Mouse (Mus musculus): ENCODE results near the gene Fcrl6. TPM values are rescaled to one million over a fixed set of nuclear protein-coding genes. Genes with fewer than 3 reads are reported as not detected.

Fcrl6 gene
- total and polyA plus RNA-seq, 3 experiments = not detected

DNA sequence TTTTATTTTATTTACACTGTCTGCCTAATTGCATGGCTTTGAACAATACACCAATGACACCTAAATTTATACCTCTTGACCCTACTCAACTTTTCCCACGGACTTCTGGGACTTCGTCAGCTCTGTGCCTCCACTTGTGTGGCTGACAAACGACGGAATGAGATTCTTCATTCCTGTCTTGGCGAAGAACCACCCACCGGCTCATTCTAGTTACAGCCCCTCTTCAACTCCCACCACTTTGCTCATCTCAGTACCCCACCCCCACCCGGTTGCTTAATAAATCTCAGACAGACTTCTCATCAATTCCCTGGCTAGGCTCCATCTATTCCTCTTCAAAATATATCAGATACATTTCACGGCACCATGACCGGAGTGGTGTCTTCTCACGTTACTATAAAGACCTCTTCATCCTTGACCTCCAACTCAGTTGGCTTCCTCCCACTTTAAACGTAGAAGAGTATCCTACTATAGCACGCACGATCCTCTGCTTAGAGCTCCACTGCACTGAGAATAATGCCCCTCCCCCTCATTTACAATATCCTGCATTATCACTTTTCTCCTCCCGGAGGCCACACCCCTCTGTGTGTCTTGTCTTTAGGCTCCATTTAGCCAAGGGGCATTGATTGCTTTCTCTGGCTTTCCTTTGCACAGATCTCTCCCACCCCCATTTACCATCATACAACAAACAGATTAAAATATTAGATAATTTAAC is 15.2 kb upstream of the Fcrl6 start:
- H3K9ac ChIP-seq (ENCODE audit: insufficient read depth, low read depth) = no peak overlapping the region
- no peak overlapping the region for H3K4me2 ChIP-seq (ENCODE audit: insufficient read depth, low read depth, poor library complexity, severe bottlenecking)
- in situ Hi-C loops (cut with MboI; ENCODE audit: low pct_ligation_motif_present, low pct_unique_long_range_greater_than_20kb, low sequenced_read_pairs) (loop anchor here (25.0 kb wide), 1 partner anchor 205 kb away; no protein-coding TSS in a partner anchor), dilution Hi-C loops (cut with MboI; ENCODE audit: extremely low pct_ligation_motif_present, extremely low pct_unique_long_range_greater_than_20kb, low sequenced_read_pairs) (no loop called here)
- DNase-seq (ENCODE audit: extremely low read depth) = no peak
- no peaks in the 10 kb centered on the region for H3K4me1 ChIP-seq (ENCODE audit: control insufficient read depth in 1 of 2, insufficient read depth in 2 of 2)
- no peak overlapping the region for H3K27ac ChIP-seq (ENCODE audit: insufficient read depth, low read depth)
- TF ChIP-seq CHD2 (IDR thresholded peaks at IDR 0.05; ENCODE audit: low read length) (no peak), MXI1 (IDR thresholded peaks at IDR 0.05; ENCODE audit: low read depth, low read length) (no peak)
- no peak overlapping the region for H3K4me3 ChIP-seq (replicated peaks in 1 of 3; ENCODE audit: low read depth in 2 of 3, low read length in 2 of 3, poor library complexity in 1 of 3)
- no peaks in the 10 kb centered on the region for H3K79me2 ChIP-seq (replicated peaks; ENCODE audit: control insufficient read depth, extremely low read depth, insufficient read depth, poor library complexity, severe bottlenecking)
- H3K36me3 ChIP-seq (replicated peaks in 1 of 2; ENCODE audit: control insufficient read depth in 1 of 2, insufficient read depth in 1 of 2, low read length in 1 of 2) = no peaks in the 10 kb centered on the region
- H3K27me3 ChIP-seq (replicated peaks) = peaks cover 3% of the 10 kb centered on the region
- H3K9me3 ChIP-seq (replicated peaks; ENCODE audit: low read length) = no peaks in the 10 kb centered on the region

GRCm38 (mm10) chr1:172616537-172617300 is 14.4 kb upstream of the Fcrl6 start:
- DNase-seq (ENCODE audit: extremely low read depth) = no peak
- H3K4me2 ChIP-seq (ENCODE audit: insufficient read depth, low read depth, poor library complexity, severe bottlenecking) = no peak overlapping the region
- dilution Hi-C loops (cut with MboI; ENCODE audit: extremely low pct_ligation_motif_present, extremely low pct_unique_long_range_greater_than_20kb, low sequenced_read_pairs) = no loop called here

GRCm38 (mm10) chr1:172615412-172615811 is 13.1 kb upstream of the Fcrl6 start:
- Histone ChIP-seq H3K4me3 (replicated peaks in 1 of 3; ENCODE audit: low read depth in 2 of 3, low read length in 2 of 3, poor library complexity in 1 of 3) (no peak overlapping the region), H3K9me3 (replicated peaks; ENCODE audit: low read length) (no peaks in the 10 kb centered on the region), H3K4me1 (ENCODE audit: control insufficient read depth in 1 of 2, insufficient read depth in 2 of 2) (no peaks in the 10 kb centered on the region), H3K27me3 (replicated peaks) (peaks cover 15% of the 10 kb centered on the region), H3K27ac (ENCODE audit: insufficient read depth, low read depth) (no peak overlapping the region), H3K9ac (ENCODE audit: insufficient read depth, low read depth) (no peak overlapping the region), H3K36me3 (replicated peaks in 1 of 2; ENCODE audit: control insufficient read depth in 1 of 2, insufficient read depth in 1 of 2, low read length in 1 of 2) (no peaks in the 10 kb centered on the region), H3K79me2 (replicated peaks; ENCODE audit: control insufficient read depth, extremely low read depth, insufficient read depth, poor library complexity, severe bottlenecking) (no peaks in the 10 kb centered on the region), H3K4me2 (ENCODE audit: insufficient read depth, low read depth, poor library complexity, severe bottlenecking) (no peak overlapping the region)
- DNase-seq (ENCODE audit: extremely low read depth) = no peak
- dilution Hi-C loops (cut with MboI; ENCODE audit: extremely low pct_ligation_motif_present, extremely low pct_unique_long_range_greater_than_20kb, low sequenced_read_pairs) = no loop called here
- in situ Hi-C loops (cut with MboI; ENCODE audit: low pct_ligation_motif_present, low pct_unique_long_range_greater_than_20kb, low sequenced_read_pairs) = loop anchor here (25.0 kb wide), 1 partner anchor 203 kb away; no protein-coding TSS in a partner anchor
- TF ChIP-seq ZNF384 (IDR thresholded peaks at IDR 0.05; ENCODE audit: low read depth, low read length) = no peak
- no peak for TF ChIP-seq E2F4 (IDR thresholded peaks at IDR 0.05; ENCODE audit: insufficient replicate concordance, low read depth, low read length)
- no peak for TF ChIP-seq ZMIZ1 (IDR thresholded peaks at IDR 0.05; ENCODE audit: low read depth, low read length)
- TF ChIP-seq MAZ (IDR thresholded peaks at IDR 0.05; ENCODE audit: low read depth, low read length) = no peak
- no peak for TF ChIP-seq NELFE (IDR thresholded peaks at IDR 0.05; ENCODE audit: low read depth, low read length)
- no peak for TF ChIP-seq CTCF (conservative IDR thresholded peaks at IDR 0.05 in 1 of 2, IDR thresholded peaks at IDR 0.05 in 1 of 2; ENCODE audit: low read depth in 2 of 2, low read length in 2 of 2)
- no peak for TF ChIP-seq PAX5 (IDR thresholded peaks at IDR 0.05; ENCODE audit: low read length)
- no peak for TF ChIP-seq ZKSCAN1 (IDR thresholded peaks at IDR 0.05; ENCODE audit: borderline replicate concordance, low read depth, low read length)
- TF ChIP-seq ZC3H11A (IDR thresholded peaks at IDR 0.05; ENCODE audit: low read depth, low read length) = no peak
- TF ChIP-seq BHLHE40 (IDR thresholded peaks at IDR 0.05; ENCODE audit: low read depth, low read length) = no peak
- TF ChIP-seq SMC3 (IDR thresholded peaks at IDR 0.05; ENCODE audit: low read depth, low read length) = no peak
- TF ChIP-seq POLR2A (IDR thresholded peaks at IDR 0.05; ENCODE audit: low read depth, low read length) = no peak
- TF ChIP-seq RAD21 (IDR thresholded peaks at IDR 0.05; ENCODE audit: low read depth, low read length) = no peak
- no peak for TF ChIP-seq GABPA (IDR thresholded peaks at IDR 0.05; ENCODE audit: insufficient replicate concordance, low read depth, low read length)
- no peak for TF ChIP-seq USF1 (IDR thresholded peaks at IDR 0.05; ENCODE audit: low read depth, low read length)

More at GRCm38 (mm10) chr1:172616537-172617300, 14.4 kb upstream of the Fcrl6 start:
- H3K9ac ChIP-seq (ENCODE audit: insufficient read depth, low read depth) = no peak overlapping the region
- H3K27me3 ChIP-seq (replicated peaks) = peaks cover 6% of the 10 kb centered on the region
- no peaks in the 10 kb centered on the region for H3K36me3 ChIP-seq (replicated peaks in 1 of 2; ENCODE audit: control insufficient read depth in 1 of 2, insufficient read depth in 1 of 2, low read length in 1 of 2)
- no peaks in the 10 kb centered on the region for H3K9me3 ChIP-seq (replicated peaks; ENCODE audit: low read length)
- no peak for TF ChIP-seq ELF1 (IDR thresholded peaks at IDR 0.05; ENCODE audit: low read depth, low read length)
- TF ChIP-seq POLR2A (IDR thresholded peaks at IDR 0.05; ENCODE audit: low read depth, low read length) = no peak
- no peak for TF ChIP-seq SMC3 (IDR thresholded peaks at IDR 0.05; ENCODE audit: low read depth, low read length)
- TF ChIP-seq ZKSCAN1 (IDR thresholded peaks at IDR 0.05; ENCODE audit: borderline replicate concordance, low read depth, low read length) = no peak
- no peak for TF ChIP-seq MYC (IDR thresholded peaks at IDR 0.05; ENCODE audit: low read depth, low read length)
- TF ChIP-seq IRF4 (IDR thresholded peaks at IDR 0.05; ENCODE audit: low read depth, low read length) = no peak
- no peak for TF ChIP-seq RAD21 (IDR thresholded peaks at IDR 0.05; ENCODE audit: low read depth, low read length)
- TF ChIP-seq CHD1 (IDR thresholded peaks at IDR 0.05; ENCODE audit: low read depth, low read length) = no peak
- TF ChIP-seq GABPA (IDR thresholded peaks at IDR 0.05; ENCODE audit: insufficient replicate concordance, low read depth, low read length) = no peak
- TF ChIP-seq E2F4 (IDR thresholded peaks at IDR 0.05; ENCODE audit: insufficient replicate concordance, low read depth, low read length) = no peak
- TF ChIP-seq UBTF (IDR thresholded peaks at IDR 0.05; ENCODE audit: low read depth, low read length) = no peak
- TF ChIP-seq MEF2A (IDR thresholded peaks at IDR 0.05; ENCODE audit: borderline replicate concordance, low read depth, low read length) = no peak
- no peak for TF ChIP-seq ZNF384 (IDR thresholded peaks at IDR 0.05; ENCODE audit: low read depth, low read length)
- no peak for TF ChIP-seq ETS1 (conservative IDR thresholded peaks at IDR 0.05; ENCODE audit: low read depth, low read length)
- TF ChIP-seq JUND (conservative IDR thresholded peaks at IDR 0.05; ENCODE audit: low read depth, low read length) = no peak
- no peak for TF ChIP-seq CTCF (conservative IDR thresholded peaks at IDR 0.05 in 1 of 2, IDR thresholded peaks at IDR 0.05 in 1 of 2; ENCODE audit: low read depth in 2 of 2, low read length in 2 of 2)
- TF ChIP-seq CHD2 (IDR thresholded peaks at IDR 0.05; ENCODE audit: low read length) = no peak
- TF ChIP-seq MXI1 (IDR thresholded peaks at IDR 0.05; ENCODE audit: low read depth, low read length) = no peak
- no peak for TF ChIP-seq EP300 (IDR thresholded peaks at IDR 0.05; ENCODE audit: low read length)
- H3K4me1 ChIP-seq (ENCODE audit: control insufficient read depth in 1 of 2, insufficient read depth in 2 of 2) = no peaks in the 10 kb centered on the region
- no peak overlapping the region for H3K4me3 ChIP-seq (replicated peaks in 1 of 3; ENCODE audit: low read depth in 2 of 3, low read length in 2 of 3, poor library complexity in 1 of 3)
- H3K79me2 ChIP-seq (replicated peaks; ENCODE audit: control insufficient read depth, extremely low read depth, insufficient read depth, poor library complexity, severe bottlenecking) = no peaks in the 10 kb centered on the region
- in situ Hi-C loops (cut with MboI; ENCODE audit: low pct_ligation_motif_present, low pct_unique_long_range_greater_than_20kb, low sequenced_read_pairs) = loop anchor here (25.0 kb wide), 1 partner anchor 204 kb away; no protein-coding TSS in a partner anchor
- no peak overlapping the region for H3K27ac ChIP-seq (ENCODE audit: insufficient read depth, low read depth)
